Mouse (Mus musculus): ENCODE measurements at regions not wholly inside any gene's neighbourhood (a gene's known extent, or its start where the extent isn't known, plus 50 kb on each side); places are given as distances from the start of the nearest gene placed in this dataset.

GRCm38 (mm10) chr12:106128944-106129724 is 119.1 kb downstream of the Vrk1 start:
- no peak overlapping the region for H3K9ac ChIP-seq (replicated peaks)
- H3K36me3 ChIP-seq, result no peaks in the 10 kb centered on the region
- H3K9me3 ChIP-seq (replicated peaks), result no peaks in the 10 kb centered on the region
- no peaks in the 10 kb centered on the region for H3K27me3 ChIP-seq (replicated peaks)
- no peak overlapping the region for H3K4me2 ChIP-seq
- 36% methylated on average over 23 of the region's 23 CpGs for WGBS
- H3K27ac ChIP-seq (replicated peaks), result peak overlapping the region; percentile 69
- H3K4me1 ChIP-seq, result peaks cover 27% of the 10 kb centered on the region
- no peak overlapping the region for H3K4me3 ChIP-seq (replicated peaks)
- peak; percentile 76 for ATAC-seq (ENCODE audit: low FRiP score)

- Histone ChIP-seq H3K27me3 (replicated peaks) (no peaks in the 10 kb centered on the region), H3K9me3 (replicated peaks) (no peaks in the 10 kb centered on the region), H3K27ac (replicated peaks) (peak overlapping the region; percentile 62), H3K4me1 (peaks cover 25% of the 10 kb centered on the region), H3K4me3 (replicated peaks) (no peak overlapping the region), H3K36me3 (no peaks in the 10 kb centered on the region), H3K9ac (replicated peaks) (no peak overlapping the region), H3K4me2 (no peak overlapping the region)
- no peak for ATAC-seq (ENCODE audit: low FRiP score)
- WGBS, result 48% methylated on average over 11 of the region's 11 CpGs
Observed at GRCm38 (mm10) chr12:106130071-106130676, 120.1 kb downstream of the Vrk1 start.

- H3K27ac ChIP-seq (replicated peaks), result no peak overlapping the region
- H3K9ac ChIP-seq (replicated peaks), result no peak overlapping the region
- no peak for ATAC-seq (ENCODE audit: low FRiP score)
- H3K27me3 ChIP-seq (replicated peaks), result no peaks in the 10 kb centered on the region
- no peak overlapping the region for H3K4me3 ChIP-seq (replicated peaks)
- no peak overlapping the region for H3K4me2 ChIP-seq
- H3K9me3 ChIP-seq (replicated peaks), result no peaks in the 10 kb centered on the region
- WGBS, result 95% methylated on average over 8 of the region's 8 CpGs
- peaks cover 23% of the 10 kb centered on the region for H3K4me1 ChIP-seq
- H3K36me3 ChIP-seq, result no peaks in the 10 kb centered on the region
Observed at GRCm38 (mm10) chr12:106132715-106133114, 122.7 kb downstream of the Vrk1 start.

GRCm38 (mm10) chr12:106138466-106138865 is 128.4 kb downstream of the Vrk1 start:
- 0 out of 2 replicates have a peak overlapping the region, but pooled peaks have one; percentile 9 for H3K27ac ChIP-seq (replicated peaks)
- WGBS, result 87% methylated on average over 15 of the region's 15 CpGs
- no peaks in the 10 kb centered on the region for H3K36me3 ChIP-seq
- no peak overlapping the region for H3K4me2 ChIP-seq
- no peak for ATAC-seq (ENCODE audit: low FRiP score)
- H3K27me3 ChIP-seq (replicated peaks), result no peaks in the 10 kb centered on the region
- no peak overlapping the region for H3K9ac ChIP-seq (replicated peaks)
- H3K9me3 ChIP-seq (replicated peaks), result no peaks in the 10 kb centered on the region
- peaks cover 20% of the 10 kb centered on the region for H3K4me1 ChIP-seq
- no peak overlapping the region for H3K4me3 ChIP-seq (replicated peaks)

DNA sequence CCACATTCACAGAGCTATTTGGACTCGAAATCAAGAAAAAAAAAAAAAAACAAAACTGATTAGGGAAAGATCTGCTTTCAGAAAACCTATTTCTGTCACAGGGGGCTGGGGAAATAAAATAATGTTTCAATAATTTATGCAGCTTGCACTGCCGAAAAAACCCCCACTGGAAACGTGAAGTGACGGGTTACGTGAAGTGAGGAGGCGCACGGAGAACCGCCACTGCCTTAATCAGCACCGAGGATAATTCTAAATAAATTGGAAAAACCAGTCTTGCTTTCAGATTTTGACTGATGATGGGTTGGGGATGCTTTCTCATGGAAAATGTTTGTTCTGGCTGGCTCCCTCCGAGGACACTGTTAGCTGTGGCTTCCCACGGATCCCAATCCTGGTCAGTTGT is 129.5 kb downstream of the Vrk1 start:
- no peak for ATAC-seq (ENCODE audit: low FRiP score)
- no peaks in the 10 kb centered on the region for H3K27me3 ChIP-seq (replicated peaks)
- H3K4me3 ChIP-seq (replicated peaks), result no peak overlapping the region
- WGBS, result 45% methylated on average over 11 of the region's 11 CpGs
- no peak overlapping the region for H3K9ac ChIP-seq (replicated peaks)
- peaks cover 21% of the 10 kb centered on the region for H3K4me1 ChIP-seq
- no peak overlapping the region for H3K4me2 ChIP-seq
- no peaks in the 10 kb centered on the region for H3K36me3 ChIP-seq
- H3K27ac ChIP-seq (replicated peaks), result peak overlapping the region; percentile 9; the same call in 1 of the 2 replicates
- no peaks in the 10 kb centered on the region for H3K9me3 ChIP-seq (replicated peaks)

DNA sequence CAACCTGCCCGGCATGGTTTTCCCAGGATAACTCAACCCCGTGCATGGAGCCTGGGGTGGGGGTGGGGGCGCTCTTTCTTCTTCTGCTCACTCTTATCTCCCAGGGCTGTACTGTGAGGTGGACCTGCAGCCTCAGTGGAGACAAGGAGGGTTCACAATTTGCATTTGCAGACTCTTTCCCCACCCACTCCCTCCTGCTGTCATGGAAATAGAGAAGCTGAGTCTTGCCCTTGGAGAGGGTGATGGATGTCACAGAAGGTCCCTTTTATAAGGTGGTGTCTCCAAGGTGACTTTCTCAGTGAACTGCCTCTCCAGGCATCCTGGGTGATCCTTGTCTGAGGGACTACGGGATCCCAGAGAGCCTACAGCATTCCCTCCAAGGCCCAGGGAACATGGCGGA is 129.9 kb downstream of the Vrk1 start:
- 66% methylated on average over 5 of the region's 5 CpGs for WGBS
- no peak overlapping the region for H3K9ac ChIP-seq (replicated peaks)
- ATAC-seq (ENCODE audit: low FRiP score), result no peak

DNA sequence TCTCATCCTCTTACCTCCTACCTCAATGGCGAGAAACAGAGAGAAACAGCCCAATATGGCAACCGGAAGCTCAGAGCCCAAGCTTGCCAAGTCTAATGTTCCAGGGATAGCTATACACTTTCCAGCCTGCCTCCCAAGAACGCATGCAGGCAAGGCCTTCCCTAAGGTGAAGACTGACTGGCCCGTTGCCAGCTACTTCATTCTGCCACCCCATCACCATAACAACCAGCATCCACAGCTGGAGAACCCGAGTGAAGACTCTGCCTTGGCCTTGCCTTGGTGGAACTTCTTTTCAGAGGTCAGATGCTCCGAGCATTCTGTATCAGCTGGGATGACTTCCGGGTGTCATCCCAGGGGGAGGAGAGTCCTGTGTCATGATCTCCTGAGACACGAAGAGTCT is 130.6 kb downstream of the Vrk1 start:
- ATAC-seq (ENCODE audit: low FRiP score), result no peak
- H3K4me2 ChIP-seq, result no peak overlapping the region

More for the DNA sequence above, 129.9 kb downstream of the Vrk1 start:
- Histone ChIP-seq H3K27ac (replicated peaks) (no peak overlapping the region), H3K36me3 (no peaks in the 10 kb centered on the region), H3K4me3 (replicated peaks) (no peak overlapping the region), H3K4me2 (no peak overlapping the region), H3K9me3 (replicated peaks) (no peaks in the 10 kb centered on the region), H3K27me3 (replicated peaks) (no peaks in the 10 kb centered on the region), H3K4me1 (peaks cover 21% of the 10 kb centered on the region)

DNA sequence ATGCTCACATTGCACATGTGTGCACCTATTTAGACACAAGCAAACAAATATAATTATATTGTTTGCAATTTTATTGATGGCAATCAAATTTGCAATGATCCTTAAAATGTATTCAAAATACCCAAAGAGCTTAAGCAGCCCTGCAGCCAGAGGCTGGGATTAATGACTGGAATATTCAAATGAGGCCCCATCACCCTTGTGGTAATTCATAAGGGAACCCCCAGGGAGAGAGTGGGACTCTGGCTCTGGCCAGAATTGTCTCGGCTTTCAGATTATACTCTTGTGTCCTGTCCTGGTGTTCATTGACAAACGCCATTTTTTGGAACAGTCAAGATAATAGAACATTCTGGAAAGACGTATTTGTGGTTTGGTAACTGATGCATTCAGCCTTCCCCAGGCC is 133.5 kb downstream of the Vrk1 start:
- H3K36me3 ChIP-seq, result no peaks in the 10 kb centered on the region
- no peak overlapping the region for H3K4me3 ChIP-seq (replicated peaks)
- H3K27me3 ChIP-seq (replicated peaks), result no peaks in the 10 kb centered on the region
- no peaks in the 10 kb centered on the region for H3K9me3 ChIP-seq (replicated peaks)
- H3K4me1 ChIP-seq, result peaks cover 21% of the 10 kb centered on the region
- no peak for ATAC-seq (ENCODE audit: low FRiP score)
- no peak overlapping the region for H3K9ac ChIP-seq (replicated peaks)
- no peak overlapping the region for H3K27ac ChIP-seq (replicated peaks)
- no peak overlapping the region for H3K4me2 ChIP-seq
- WGBS, result 43% methylated on average over 3 of the region's 3 CpGs

More for the DNA sequence above, 130.6 kb downstream of the Vrk1 start:
- Histone ChIP-seq H3K27me3 (replicated peaks) (no peaks in the 10 kb centered on the region), H3K9ac (replicated peaks) (no peak overlapping the region), H3K27ac (replicated peaks) (no peak overlapping the region), H3K36me3 (no peaks in the 10 kb centered on the region), H3K4me3 (replicated peaks) (no peak overlapping the region), H3K9me3 (replicated peaks) (no peaks in the 10 kb centered on the region), H3K4me1 (peaks cover 21% of the 10 kb centered on the region)
- WGBS, result 63% methylated on average over 8 of the region's 8 CpGs

DNA sequence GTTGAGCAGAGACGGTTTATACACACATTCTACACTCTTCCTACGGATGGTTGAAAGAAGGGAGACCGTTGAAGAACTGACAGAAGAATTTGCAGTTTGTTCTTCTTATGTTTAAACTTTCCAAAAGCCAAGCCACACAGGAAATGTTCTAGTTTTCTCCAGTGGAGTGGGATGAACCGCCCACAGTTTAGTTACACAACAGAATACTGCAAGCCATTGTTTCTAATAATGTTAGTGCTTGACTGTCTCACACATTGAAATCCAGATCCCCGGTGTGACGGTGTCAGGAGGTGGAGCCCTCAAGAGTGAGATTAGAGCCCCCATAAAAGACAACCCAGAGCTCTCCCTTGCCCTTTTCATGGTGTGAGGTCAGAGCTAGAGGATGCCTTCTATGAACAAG is 146.8 kb downstream of the Vrk1 start:
- Histone ChIP-seq H3K27ac (replicated peaks) (no peak overlapping the region), H3K4me1 (no peaks in the 10 kb centered on the region), H3K4me3 (replicated peaks) (no peak overlapping the region), H3K9me3 (replicated peaks) (no peaks in the 10 kb centered on the region), H3K4me2 (no peak overlapping the region), H3K9ac (replicated peaks) (no peak overlapping the region), H3K36me3 (no peaks in the 10 kb centered on the region), H3K27me3 (replicated peaks) (no peaks in the 10 kb centered on the region)
- no peak for ATAC-seq (ENCODE audit: low FRiP score)
- WGBS, result 77% methylated on average over 6 of the region's 6 CpGs

DNA sequence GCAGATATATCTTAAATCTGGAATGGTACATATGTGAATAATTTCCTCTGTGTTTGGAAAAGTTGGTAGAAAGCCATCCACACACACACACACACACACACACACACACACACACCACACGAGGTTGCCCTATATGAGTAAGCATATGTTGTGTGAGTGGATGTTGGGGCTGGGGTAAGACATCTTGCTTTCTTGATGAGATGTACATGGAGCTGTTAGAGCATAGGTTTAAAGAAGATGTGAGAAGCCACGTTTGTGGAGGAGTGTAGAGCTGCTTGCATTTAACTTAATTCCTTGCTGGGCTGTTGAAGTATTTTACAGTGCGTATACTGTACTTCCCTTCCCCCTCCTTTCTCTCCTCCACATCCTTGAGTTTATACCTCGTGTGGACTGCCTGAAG is 147.8 kb downstream of the Vrk1 start:
- Histone ChIP-seq H3K4me3 (replicated peaks) (no peak overlapping the region), H3K27ac (replicated peaks) (no peak overlapping the region), H3K4me2 (no peak overlapping the region), H3K27me3 (replicated peaks) (no peaks in the 10 kb centered on the region), H3K4me1 (no peaks in the 10 kb centered on the region), H3K9me3 (replicated peaks) (no peaks in the 10 kb centered on the region), H3K36me3 (no peaks in the 10 kb centered on the region), H3K9ac (replicated peaks) (no peak overlapping the region)
- 72% methylated on average over 4 of the region's 4 CpGs for WGBS
- ATAC-seq (ENCODE audit: low FRiP score), result no peak

- Histone ChIP-seq H3K27ac (replicated peaks) (no peak overlapping the region), H3K27me3 (replicated peaks) (no peaks in the 10 kb centered on the region), H3K9ac (replicated peaks) (no peak overlapping the region), H3K9me3 (replicated peaks) (no peaks in the 10 kb centered on the region), H3K4me3 (replicated peaks) (no peak overlapping the region), H3K4me1 (no peaks in the 10 kb centered on the region), H3K36me3 (no peaks in the 10 kb centered on the region), H3K4me2 (no peak overlapping the region)
- ATAC-seq (ENCODE audit: low FRiP score), result no peak
- 92% methylated on average over 14 of the region's 14 CpGs for WGBS
Observed at GRCm38 (mm10) chr12:106158620-106159019, 148.6 kb downstream of the Vrk1 start.

DNA sequence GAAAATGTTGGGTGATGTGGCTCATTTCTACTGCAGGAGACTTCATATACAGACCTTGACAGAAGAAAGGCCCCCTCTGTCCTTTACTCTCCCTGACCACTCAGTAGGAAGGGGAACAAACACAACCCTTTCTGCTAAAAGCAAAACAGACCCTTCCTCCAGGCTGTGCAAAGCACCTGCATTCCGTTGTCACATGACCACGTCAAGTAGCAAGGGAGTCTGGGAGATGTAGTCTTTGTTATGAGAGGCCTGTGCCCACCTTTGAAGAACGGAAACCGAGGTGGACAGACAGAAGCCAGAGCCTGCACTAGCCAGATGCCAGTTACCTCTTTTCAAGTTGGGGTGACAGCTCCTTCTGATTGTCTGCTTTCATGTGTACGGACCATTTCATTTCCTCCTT is 161.3 kb downstream of the Vrk1 start:
- 63% methylated on average over 5 of the region's 5 CpGs for WGBS
- H3K4me3 ChIP-seq (replicated peaks), result no peak overlapping the region
- peak; percentile 54; the same call in 1 of the 2 replicates for ATAC-seq (ENCODE audit: low FRiP score)
- H3K27me3 ChIP-seq (replicated peaks), result no peaks in the 10 kb centered on the region
- H3K9me3 ChIP-seq (replicated peaks), result no peaks in the 10 kb centered on the region
- peaks cover 30% of the 10 kb centered on the region for H3K4me1 ChIP-seq
- no peak overlapping the region for H3K27ac ChIP-seq (replicated peaks)
- no peaks in the 10 kb centered on the region for H3K36me3 ChIP-seq
- no peak overlapping the region for H3K9ac ChIP-seq (replicated peaks)
- H3K4me2 ChIP-seq, result no peak overlapping the region

Measured in neural tube, embryonic 15.5 days (tissue).